Mouse (Mus musculus) layer of hippocampus, adult 9-10 months (tissue): ENCODE data around the gene Hcst.
A peak's percentile ranks its signal among the peaks of the same experiment; 100 is the strongest.

ENCODE experiments used
- DNase-seq: peaks from one replicate; pipeline ENCODE4 v3.0.0; 2022; ENCODE audit warnings: low spot score

Hcst gene

DNA sequence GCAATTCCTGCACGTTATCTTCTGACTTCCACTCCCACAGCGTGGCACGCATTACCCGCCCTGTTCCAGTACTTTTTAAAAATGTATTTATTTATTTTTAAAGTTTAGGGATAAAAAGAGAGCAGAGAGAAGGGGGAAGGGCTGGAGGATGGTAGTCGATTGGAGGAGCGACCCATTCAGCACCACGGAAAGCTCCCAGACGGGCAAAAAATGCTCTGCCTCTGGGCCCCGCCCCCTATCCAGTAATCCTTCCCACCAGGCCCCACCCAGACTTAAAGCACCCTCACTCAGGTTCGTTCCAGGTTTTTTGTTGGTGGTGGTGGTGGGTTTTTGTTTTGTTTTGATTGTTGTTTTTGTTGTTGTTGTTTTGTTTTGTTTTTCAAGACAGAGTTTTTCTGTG is 14.6 kb upstream of the Hcst start:
- no peak for DNase-seq

GRCm38 (mm10) chr7:30431793-30432192 is 12.1 kb upstream of the Hcst start:
- peak; percentile 90 for DNase-seq

GRCm38 (mm10) chr7:30430191-30430590 is 10.5 kb upstream of the Hcst start:
- no peak for DNase-seq

- DNase-seq, result no peak
Measured at GRCm38 (mm10) chr7:30429327-30429726, 9.7 kb upstream of the Hcst start.

DNA sequence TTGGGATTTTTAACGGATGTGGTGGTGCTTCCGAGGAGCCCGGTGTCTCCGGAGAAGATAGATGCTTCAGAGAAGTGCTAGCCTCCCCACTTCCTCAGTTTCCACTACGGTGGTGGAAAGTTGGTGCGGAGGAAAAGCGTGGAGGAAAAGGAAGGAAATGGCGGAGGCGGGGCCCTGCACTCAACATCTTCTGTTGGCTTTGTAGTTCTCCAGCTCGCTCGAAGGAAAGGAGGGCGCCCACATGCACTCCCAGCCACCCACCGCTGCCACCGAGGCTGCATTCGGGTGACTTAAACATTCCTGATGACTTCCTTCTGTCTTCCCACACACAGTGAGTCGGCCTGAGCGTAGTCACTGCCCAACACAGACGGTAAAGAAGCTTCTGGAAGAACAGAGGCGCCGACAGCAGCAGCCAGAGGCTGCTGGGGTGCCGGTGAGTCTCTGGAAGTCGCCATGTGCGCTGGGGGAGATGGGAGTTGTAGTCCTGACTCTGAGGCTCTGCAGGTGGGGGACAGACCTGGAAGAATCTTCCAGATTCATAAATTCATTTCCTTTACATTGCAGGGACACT is 3.5 kb upstream of the Hcst start:
- DNase-seq, result no peak

DNA sequence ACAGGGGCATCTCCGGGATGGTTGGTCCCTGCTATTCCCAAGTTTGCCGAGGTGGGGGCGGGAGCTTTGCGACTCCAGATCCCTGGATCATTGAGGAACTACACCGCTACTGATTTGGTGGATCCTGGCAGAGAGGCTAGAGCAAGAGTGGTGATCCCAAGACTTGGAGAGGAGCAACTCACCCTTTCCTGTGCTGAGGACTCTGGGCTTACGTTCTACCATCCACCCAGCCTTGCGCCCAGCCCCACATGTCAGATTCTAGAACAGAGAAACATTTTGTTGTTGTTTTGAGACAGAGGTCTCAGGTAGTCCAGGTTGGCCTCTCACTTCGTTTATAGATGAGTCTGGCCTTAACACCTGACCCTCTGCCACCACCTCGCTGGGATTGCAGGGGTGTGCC is 2.9 kb upstream of the Hcst start:
- DNase-seq, result no peak

DNA sequence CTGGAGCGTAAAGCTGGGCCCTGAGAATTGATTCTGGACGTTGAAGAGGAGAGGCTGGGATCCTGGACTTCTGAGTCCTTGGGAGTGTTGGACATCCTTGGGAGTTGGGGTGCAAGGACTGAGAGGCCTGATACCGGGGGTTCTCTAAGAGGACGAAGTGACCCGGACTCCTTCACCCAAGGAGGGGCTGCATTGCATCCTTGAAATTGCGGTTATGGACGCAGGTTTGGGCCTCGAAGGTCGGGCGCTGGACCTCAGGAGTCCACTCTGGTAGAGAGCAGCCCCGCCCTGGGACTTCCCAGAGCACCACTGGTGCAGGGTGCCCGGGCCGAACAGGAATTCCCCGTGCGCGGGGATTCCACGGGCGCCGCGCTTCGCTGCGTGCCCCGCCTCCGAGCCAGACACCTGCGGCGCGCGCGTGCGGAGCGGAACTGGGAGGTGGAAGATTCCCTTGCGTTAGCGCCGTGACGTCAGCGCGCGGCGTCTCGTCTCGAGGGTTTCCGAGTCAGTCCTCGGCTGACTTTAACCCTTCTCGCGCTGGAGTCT is 2.3 kb upstream of the Hcst start:
- DNase-seq, result peak; percentile 59

DNA sequence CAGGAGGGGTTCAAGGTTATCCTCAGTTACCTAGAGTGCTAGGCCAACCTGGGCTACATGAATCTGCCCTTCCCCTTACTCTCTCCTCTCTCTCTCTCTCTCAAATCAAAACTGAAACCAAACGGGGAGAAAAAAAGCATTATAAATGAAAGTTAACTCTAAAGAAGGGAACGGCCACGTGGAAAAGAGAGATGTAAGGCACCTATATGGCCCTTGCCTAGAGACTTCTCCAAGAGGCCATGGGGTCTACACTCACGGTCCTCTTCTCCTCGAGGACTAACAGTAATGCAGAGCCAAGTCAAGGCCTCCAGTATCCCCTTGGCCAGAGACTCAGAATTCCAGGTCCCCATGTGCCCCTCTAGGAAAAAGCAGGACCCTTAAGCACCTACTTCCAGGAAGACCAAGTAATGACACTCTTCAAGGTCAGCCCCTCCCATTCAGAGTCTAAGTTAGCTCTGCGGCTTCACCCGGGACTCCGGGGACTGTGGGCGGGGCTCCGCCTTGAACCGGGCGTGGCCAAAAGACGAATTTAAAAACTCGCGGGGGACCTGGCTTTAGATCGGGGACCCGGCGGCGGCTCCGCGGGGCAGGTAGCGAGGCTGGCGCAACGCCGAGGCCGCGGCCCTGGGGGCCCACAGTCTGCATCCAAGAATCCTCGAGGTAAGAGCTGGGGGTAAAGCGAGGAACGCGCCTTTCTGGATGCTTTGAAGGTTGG is 1.7 kb upstream of the Hcst start, which contains the start of gene Nfkbid:
Nfkbid (plus strand) TSS at position 558 of the 715 bp plus-strand sequence.
- DNase-seq, result no peak

DNA sequence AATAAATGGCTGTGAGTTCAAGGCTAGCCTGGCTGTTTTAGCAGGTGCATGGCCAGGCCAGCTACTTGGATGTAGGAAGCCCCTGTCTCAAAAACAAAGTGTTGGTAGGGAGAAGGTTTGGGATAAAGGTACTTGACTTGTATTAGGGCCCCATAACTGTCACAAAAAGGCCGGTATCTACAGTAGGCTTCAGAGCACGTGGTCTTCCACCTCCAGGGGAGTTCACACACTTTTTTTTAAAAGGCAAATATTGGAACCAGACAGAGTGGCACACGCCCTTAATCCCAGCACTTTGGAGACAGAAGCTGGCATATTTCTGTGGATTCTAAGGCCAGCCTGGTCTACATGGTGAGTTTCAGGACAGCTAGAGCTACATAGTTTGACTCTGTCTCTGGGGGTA is 1.0 kb upstream of the Hcst start:
- DNase-seq, result no peak

- DNase-seq, result no peak
Measured at GRCm38 (mm10) chr7:30417856-30418255, 1.8 kb downstream of the Hcst start.

- DNase-seq, result no peak
Measured at GRCm38 (mm10) chr7:30413596-30413995, 6.1 kb downstream of the Hcst start, which contains the start of gene Tyrobp. TSS of gene Tyrobp (plus strand) at chr7:30413760.

- no peak for DNase-seq
Measured at GRCm38 (mm10) chr7:30412735-30413147, 6.9 kb downstream of the Hcst start.

DNA sequence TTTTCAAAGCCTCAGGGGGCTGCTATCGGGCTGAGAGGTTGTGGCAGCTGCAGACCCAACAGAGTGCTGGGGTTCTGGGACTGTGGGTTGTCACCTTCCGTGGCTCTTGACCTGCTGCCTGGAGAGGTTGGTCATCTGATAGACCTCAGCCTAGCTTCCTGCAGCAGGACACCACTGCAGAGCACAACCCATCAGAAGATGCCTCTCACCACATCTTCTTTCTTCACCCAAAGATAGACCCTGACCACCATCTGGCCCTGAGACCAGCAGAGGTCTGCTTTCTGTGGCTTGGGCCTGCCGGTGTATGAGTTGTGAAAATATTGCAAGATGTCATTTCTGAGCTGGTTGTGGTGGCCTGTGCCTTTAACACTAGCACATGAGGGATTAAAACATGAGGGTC is 8.6 kb downstream of the Hcst start:
- DNase-seq, result no peak

DNA sequence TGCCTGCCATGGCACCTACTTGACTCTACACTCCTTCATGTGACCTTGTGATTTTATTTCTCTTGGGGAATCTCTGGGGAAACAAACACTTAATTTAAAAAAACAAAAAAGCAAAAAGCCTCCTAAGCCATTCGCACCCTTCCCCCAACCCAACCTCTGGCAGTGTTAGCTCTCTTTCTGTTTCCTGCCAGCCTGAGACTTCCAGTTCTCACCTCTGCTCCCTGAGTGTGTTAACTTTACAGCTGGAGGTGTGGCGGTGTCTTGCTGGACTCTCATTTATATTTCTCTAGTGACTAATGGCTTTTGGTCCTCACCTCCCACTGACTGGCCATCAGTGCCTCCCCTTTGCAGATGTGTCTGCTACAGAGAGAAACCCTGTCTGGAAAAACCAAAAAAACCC is 9.9 kb downstream of the Hcst start:
- DNase-seq, result no peak

GRCm38 (mm10) chr7:30408639-30409038 is 11.0 kb downstream of the Hcst start:
- no peak for DNase-seq

- no peak for DNase-seq
Measured at GRCm38 (mm10) chr7:30402343-30402742, 17.3 kb downstream of the Hcst start.

GRCm38 (mm10) chr7:30399671-30400070 is 20.0 kb downstream of the Hcst start:
- DNase-seq, result no peak

- DNase-seq, result no peak
Measured at GRCm38 (mm10) chr7:30394871-30395270, 24.8 kb downstream of the Hcst start.

DNA sequence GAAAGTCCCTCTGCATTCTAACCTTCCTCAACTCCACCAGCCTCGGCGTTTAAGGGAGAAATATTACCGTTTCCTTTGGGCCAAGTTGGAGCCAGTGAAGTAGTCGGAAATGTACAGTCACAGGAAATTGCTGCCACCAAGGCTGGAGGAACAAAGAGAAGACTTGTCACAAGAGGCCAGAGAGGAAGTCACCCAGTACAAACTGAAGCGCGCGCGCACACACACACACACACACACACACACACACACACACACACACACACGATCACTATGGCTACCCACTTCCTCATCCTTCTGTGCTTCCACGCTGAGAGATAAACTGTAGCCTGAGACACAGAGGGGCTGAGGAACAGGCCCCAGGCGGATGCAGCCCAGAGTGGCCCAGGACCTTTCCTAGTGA is 25.3 kb downstream of the Hcst start:
- peak; percentile 26 for DNase-seq

DNA sequence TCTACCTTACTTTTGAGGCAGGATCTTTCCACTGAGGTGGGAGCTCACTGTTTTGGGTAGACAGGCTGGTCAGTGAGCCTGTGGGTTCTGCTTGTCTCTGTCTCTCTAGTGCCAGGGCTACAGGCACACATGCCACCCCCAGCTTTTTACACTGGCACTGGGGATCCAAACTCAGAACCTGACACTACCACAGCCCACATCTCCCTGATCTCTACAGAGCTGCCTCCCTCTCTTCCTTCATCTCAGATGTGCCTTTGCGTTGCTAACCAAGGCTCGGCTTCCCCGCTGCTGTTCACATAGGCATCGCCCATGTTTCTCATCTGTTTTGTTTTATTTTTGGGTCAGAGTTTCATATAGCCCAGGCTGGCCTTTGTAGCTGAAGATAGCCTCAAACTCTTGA is 26.0 kb downstream of the Hcst start:
- no peak for DNase-seq

- no peak for DNase-seq
Measured at GRCm38 (mm10) chr7:30392746-30393520, 26.7 kb downstream of the Hcst start.

- DNase-seq, result no peak
Measured at GRCm38 (mm10) chr7:30384106-30384505, 35.5 kb downstream of the Hcst start.

DNA sequence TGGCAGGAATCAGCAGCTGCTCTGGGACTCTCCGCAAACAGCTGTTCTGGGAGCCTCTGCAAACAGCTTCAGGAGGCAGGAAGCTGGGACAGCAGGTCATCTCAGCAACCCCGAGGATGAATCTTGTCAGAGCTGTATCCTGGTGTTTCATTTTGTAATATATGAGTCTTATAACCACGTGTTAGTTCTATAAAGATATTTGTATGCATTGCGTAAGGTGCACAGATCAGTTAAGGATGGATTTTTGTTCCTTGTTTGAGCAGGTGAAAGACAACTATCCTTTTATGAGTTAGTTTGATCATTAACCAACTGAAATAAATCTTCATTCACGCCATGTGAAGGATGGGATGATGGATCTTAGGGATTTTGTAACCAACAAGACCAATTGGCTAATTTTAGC is 39.6 kb downstream of the Hcst start:
- DNase-seq, result no peak
